Mouse (Mus musculus): ENCODE data around the gene Pus1. TPM values are rescaled to one million over a fixed set of nuclear protein-coding genes. Genes with fewer than 3 reads are reported as not detected.

The Pus1 gene
- polyA plus RNA-seq, 1 experiment = 27.4 TPM

- WGBS = 96% methylated on average over 11 of the region's 11 CpGs
- Histone ChIP-seq H3K27me3 (ENCODE audit: control insufficient read depth, insufficient read depth, low read length) (no peaks in the 10 kb centered on the region), H3K4me3 (ENCODE audit: control insufficient read depth, insufficient read depth, low read length) (no peak overlapping the region), H3K4me1 (replicated peaks; ENCODE audit: control insufficient read depth, insufficient read depth, low read length) (no peaks in the 10 kb centered on the region), H3K36me3 (ENCODE audit: control insufficient read depth, insufficient read depth, low read length) (peaks cover 32% of the 10 kb centered on the region; the same call in 1 of the 2 replicates), H3K27ac (ENCODE audit: control insufficient read depth, insufficient read depth, low read length) (no peak overlapping the region)
- TF ChIP-seq POLR2A (IDR thresholded peaks at IDR 0.05; ENCODE audit: control insufficient read depth, extremely low read depth, insufficient read depth, low read length, poor library complexity) = no peak
- no peak for TF ChIP-seq CTCF (IDR thresholded peaks at IDR 0.05; ENCODE audit: borderline replicate concordance, control insufficient read depth, extremely low read depth, insufficient read depth, low read length, poor library complexity)
- DNase-seq = peak; percentile 19
Measured at GRCm38 (mm10) chr5:110786081-110786835, 5.8 kb upstream of the Pus1 start.

- H3K4me3 ChIP-seq (ENCODE audit: control insufficient read depth, insufficient read depth, low read length) = no peak overlapping the region
- 93% methylated on average over 8 of the region's 8 CpGs for WGBS
- H3K27me3 ChIP-seq (ENCODE audit: control insufficient read depth, insufficient read depth, low read length) = no peaks in the 10 kb centered on the region
- TF ChIP-seq POLR2A (IDR thresholded peaks at IDR 0.05; ENCODE audit: control insufficient read depth, extremely low read depth, insufficient read depth, low read length, poor library complexity) (no peak), CTCF (IDR thresholded peaks at IDR 0.05; ENCODE audit: borderline replicate concordance, control insufficient read depth, extremely low read depth, insufficient read depth, low read length, poor library complexity) (no peak)
- DNase-seq = no peak
- H3K36me3 ChIP-seq (ENCODE audit: control insufficient read depth, insufficient read depth, low read length) = peaks cover 17% of the 10 kb centered on the region; the same call in 1 of the 2 replicates
- H3K4me1 ChIP-seq (replicated peaks; ENCODE audit: control insufficient read depth, insufficient read depth, low read length) = peaks cover 14% of the 10 kb centered on the region
- no peak overlapping the region for H3K27ac ChIP-seq (ENCODE audit: control insufficient read depth, insufficient read depth, low read length)
Measured at GRCm38 (mm10) chr5:110783150-110783549, 2.7 kb upstream of the Pus1 start.

DNA sequence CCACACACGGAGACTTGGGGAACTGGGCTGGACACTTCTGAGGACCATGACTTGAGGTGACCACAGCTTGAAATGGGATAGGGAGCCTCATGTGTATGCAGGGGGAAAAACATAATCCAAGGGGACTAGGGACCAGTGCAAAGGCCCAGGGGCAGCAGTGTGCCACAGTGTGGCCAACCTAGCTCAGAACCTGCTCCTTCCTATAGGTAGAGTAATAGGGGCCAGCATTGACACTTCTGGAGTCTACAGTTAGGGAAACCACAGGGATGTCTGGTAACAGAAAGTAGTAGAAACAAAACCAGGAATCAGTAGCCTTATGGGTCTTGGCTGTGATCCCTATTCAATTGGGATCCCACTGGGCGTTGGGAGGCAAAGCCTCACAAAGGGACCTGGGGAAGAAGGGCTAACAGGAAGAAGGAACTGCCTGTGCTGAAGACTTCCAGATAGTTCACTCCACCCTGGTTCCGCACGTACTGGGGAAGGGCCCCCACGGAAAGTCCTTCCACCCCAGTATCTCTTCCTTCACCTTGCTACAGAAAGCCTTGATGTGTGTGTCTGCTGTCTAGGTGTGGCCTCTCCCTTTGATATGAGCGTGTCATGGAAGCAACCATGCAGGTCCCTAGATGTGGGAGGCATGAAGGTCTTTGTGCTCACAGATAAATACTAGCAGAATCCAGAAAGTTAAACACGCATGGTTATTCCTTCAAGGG lies 1.2 kb upstream of the Pus1 start:
- peaks cover 4% of the 10 kb centered on the region; the same call in 1 of the 2 replicates for H3K36me3 ChIP-seq (ENCODE audit: control insufficient read depth, insufficient read depth, low read length)
- no peak overlapping the region for H3K4me3 ChIP-seq (ENCODE audit: control insufficient read depth, insufficient read depth, low read length)
- TF ChIP-seq CTCF (IDR thresholded peaks at IDR 0.05; ENCODE audit: borderline replicate concordance, control insufficient read depth, extremely low read depth, insufficient read depth, low read length, poor library complexity) (no peak), POLR2A (IDR thresholded peaks at IDR 0.05; ENCODE audit: control insufficient read depth, extremely low read depth, insufficient read depth, low read length, poor library complexity) (no peak)
- H3K4me1 ChIP-seq (replicated peaks; ENCODE audit: control insufficient read depth, insufficient read depth, low read length) = peaks cover 14% of the 10 kb centered on the region
- no peak for DNase-seq
- WGBS = 86% methylated on average over 7 of the region's 7 CpGs
- H3K27ac ChIP-seq (ENCODE audit: control insufficient read depth, insufficient read depth, low read length) = no peak overlapping the region
- H3K27me3 ChIP-seq (ENCODE audit: control insufficient read depth, insufficient read depth, low read length) = no peaks in the 10 kb centered on the region

- H3K27ac ChIP-seq (ENCODE audit: control insufficient read depth, insufficient read depth, low read length) = no peak overlapping the region
Measured at GRCm38 (mm10) chr5:110780761-110781528, 486 bp upstream of the Pus1 start.

DNA sequence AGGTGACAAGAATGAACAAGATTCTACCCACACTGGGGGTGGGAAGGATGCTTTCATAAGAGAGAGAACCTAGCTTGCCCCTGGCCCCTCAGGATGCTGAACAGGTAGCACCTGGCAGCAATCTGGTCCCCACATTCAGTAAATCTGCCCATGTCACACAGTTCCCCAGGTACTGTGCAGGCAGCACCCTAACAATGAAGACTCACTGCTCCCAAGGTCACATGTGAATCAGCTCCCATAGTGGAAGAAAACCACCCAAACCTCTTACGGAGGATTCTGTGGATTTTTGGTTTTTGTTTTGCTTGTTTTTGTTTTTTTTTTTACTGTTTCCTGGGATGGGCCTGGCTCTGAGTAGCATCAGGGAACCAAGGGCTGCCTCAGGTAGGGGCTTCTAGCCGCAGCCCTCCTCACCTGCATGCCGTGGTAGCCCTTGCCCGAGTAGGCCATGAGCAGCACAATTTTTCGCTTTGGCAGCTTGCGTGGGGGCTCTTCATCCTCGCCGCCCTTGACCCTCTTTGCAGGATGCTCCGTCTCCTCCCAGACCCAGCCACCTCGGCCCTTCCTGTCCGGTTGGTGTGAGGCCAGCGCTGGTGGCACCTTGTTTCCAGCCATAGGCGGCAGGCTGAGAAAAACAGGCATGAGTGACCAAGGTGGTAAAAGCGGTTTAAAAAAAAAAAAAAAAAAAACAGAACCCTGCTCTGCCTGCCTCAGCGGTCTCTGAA lies 1.0 kb downstream of the Pus1 start:
- Histone ChIP-seq H3K27ac (ENCODE audit: control insufficient read depth, insufficient read depth, low read length) (no peak overlapping the region), H3K27me3 (ENCODE audit: control insufficient read depth, insufficient read depth, low read length) (no peaks in the 10 kb centered on the region), H3K4me1 (replicated peaks; ENCODE audit: control insufficient read depth, insufficient read depth, low read length) (peaks cover 14% of the 10 kb centered on the region), H3K4me3 (ENCODE audit: control insufficient read depth, insufficient read depth, low read length) (peak overlapping the region; percentile 52), H3K36me3 (ENCODE audit: control insufficient read depth, insufficient read depth, low read length) (no peaks in the 10 kb centered on the region)
- 23% methylated on average over 15 of the region's 15 CpGs for WGBS
- TF ChIP-seq POLR2A (IDR thresholded peaks at IDR 0.05; ENCODE audit: control insufficient read depth, extremely low read depth, insufficient read depth, low read length, poor library complexity) = no peak
- no peak for TF ChIP-seq CTCF (IDR thresholded peaks at IDR 0.05; ENCODE audit: borderline replicate concordance, control insufficient read depth, extremely low read depth, insufficient read depth, low read length, poor library complexity)
- DNase-seq = no peak

More at GRCm38 (mm10) chr5:110780761-110781528, 486 bp upstream of the Pus1 start:
- 73% methylated on average over 10 of the region's 10 CpGs for WGBS
- no peak for DNase-seq
- peaks cover 4% of the 10 kb centered on the region; the same call in 1 of the 2 replicates for H3K36me3 ChIP-seq (ENCODE audit: control insufficient read depth, insufficient read depth, low read length)
- H3K4me3 ChIP-seq (ENCODE audit: control insufficient read depth, insufficient read depth, low read length) = peak overlapping the region; percentile 52
- peaks cover 14% of the 10 kb centered on the region for H3K4me1 ChIP-seq (replicated peaks; ENCODE audit: control insufficient read depth, insufficient read depth, low read length)
- no peaks in the 10 kb centered on the region for H3K27me3 ChIP-seq (ENCODE audit: control insufficient read depth, insufficient read depth, low read length)
- TF ChIP-seq POLR2A (IDR thresholded peaks at IDR 0.05; ENCODE audit: control insufficient read depth, extremely low read depth, insufficient read depth, low read length, poor library complexity) = no peak
- no peak for TF ChIP-seq CTCF (IDR thresholded peaks at IDR 0.05; ENCODE audit: borderline replicate concordance, control insufficient read depth, extremely low read depth, insufficient read depth, low read length, poor library complexity)

Measured in thymus, adult 2 months (tissue).